Mouse (Mus musculus) thymus, postnatal 4 days (tissue): Measurements from ENCODE around the gene Trim66.

Experiments
- DNase-seq: peaks from one replicate; pipeline ENCODE4 v3.0.0; 2021

The Trim66 gene

DNA sequence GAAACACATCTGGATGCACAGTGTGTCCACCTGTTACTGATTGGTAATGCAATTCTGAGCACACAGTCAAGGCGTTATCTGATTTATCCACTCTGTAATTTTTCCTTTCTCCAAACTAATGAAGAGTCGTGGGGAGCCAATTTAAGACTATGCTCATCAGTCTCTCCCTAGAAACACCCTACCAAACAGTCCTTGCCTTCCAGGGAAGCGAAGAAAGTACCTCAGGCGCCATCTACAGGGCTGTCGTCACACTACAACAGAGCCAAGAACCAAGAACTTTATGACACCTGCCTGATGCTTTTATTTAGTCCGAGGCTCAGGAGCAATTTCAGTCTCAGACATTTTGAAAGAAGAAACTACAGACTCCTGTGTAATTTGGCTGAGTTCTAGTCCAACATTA, 62.9 kb downstream of the Trim66 start:
- peak; percentile 63 for DNase-seq

- DNase-seq: no peak
Observed at GRCm38 (mm10) chr7:109442739-109443138, 65.2 kb downstream of the Trim66 start.

DNA sequence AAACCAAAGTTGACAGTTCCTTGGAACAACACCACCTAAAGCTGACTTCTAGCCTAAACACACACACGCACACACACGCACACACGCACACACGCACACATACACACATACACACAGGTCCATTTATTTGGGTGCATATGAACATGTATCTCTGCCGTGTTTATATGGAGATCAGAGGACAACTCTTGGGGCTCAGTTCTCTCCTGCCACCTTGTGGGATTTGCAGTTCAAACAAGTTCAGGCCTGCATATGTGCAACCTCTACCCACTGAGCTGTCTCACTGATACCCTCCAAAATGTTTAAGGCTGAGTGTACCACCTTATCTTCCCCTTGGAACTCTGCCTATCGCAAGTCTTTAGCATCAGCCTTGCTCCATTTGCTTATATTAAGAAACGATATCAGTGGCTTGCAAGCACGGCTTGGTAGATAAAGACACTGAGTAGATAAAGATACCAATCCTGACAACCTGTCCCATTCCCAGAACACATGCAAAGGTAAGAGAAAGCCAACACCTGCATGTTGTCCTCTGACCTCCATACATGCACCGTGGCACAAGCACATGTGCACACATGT, 67.2 kb downstream of the Trim66 start:
- no peak for DNase-seq

GRCm38 (mm10) chr7:109438781-109439591, 68.9 kb downstream of the Trim66 start, which contains the start of gene Stk33:
Stk33 (minus strand) TSS chr7:109439081.
- DNase-seq: peak; percentile 37

- DNase-seq: no peak
Observed at GRCm38 (mm10) chr7:109424422-109425159, 83.3 kb downstream of the Trim66 start.

GRCm38 (mm10) chr7:109422803-109423202, 85.1 kb downstream of the Trim66 start:
- no peak for DNase-seq

DNA sequence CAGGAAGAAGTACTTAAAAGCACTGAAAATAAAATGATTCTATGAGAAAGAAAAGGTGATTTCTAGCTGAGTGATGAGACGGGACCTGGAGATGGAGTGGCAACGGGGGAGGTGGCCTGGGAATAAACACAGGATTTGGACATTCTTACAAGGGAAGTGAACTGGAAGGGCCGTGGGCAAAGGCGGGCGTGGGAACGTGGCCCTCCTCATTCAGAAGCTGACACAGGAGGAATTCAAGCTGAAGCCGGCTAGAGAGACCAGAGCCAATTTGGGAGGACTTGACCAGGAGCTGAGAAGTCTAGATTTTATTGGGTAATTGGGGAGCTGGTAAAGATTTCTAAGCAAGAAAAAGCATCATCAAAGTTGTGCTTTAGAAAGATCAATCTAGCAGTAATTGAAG, 102.4 kb downstream of the Trim66 start:
- DNase-seq: no peak

GRCm38 (mm10) chr7:109399299-109399698, 108.6 kb downstream of the Trim66 start:
- DNase-seq: no peak
